Mouse (Mus musculus) forebrain, embryonic 15.5 days (tissue): Measurements from ENCODE around the gene Icam1. TPM values are rescaled to one million over a fixed set of nuclear protein-coding genes. Genes with fewer than 3 reads are reported as not detected.
A peak's percentile ranks its signal among the peaks of the same experiment; 100 is the strongest.

Experiments used
- ATAC-seq: fragments of 200-750 bp; cut with Nextera tagmentation; replicated peaks from 2 replicates; pipeline ENCODE4 v1.8.0; 2017; ENCODE audit warnings: mild to moderate bottlenecking, moderate TSS enrichment, moderate library complexity
- H3K27ac ChIP-seq: fragments of 300-500 bp; sonication (generic); replicated peaks from 2 replicates; pipeline ENCODE4 v1.5.1; 2015; ENCODE audit warnings: mild to moderate bottlenecking, inconsistent platforms
- H3K27me3 ChIP-seq: fragments of 300-500 bp; sonication (generic); 2 replicates; pipeline ENCODE4 v1.6.1; 2015; ENCODE audit warnings: inconsistent platforms
- H3K36me3 ChIP-seq: fragments of 300-500 bp; sonication (generic); 2 replicates; pipeline ENCODE4 v1.6.1; 2015; ENCODE audit warnings: mild to moderate bottlenecking, inconsistent platforms
- H3K4me1 ChIP-seq: fragments of 300-500 bp; sonication (generic); 2 replicates; pipeline ENCODE4 v1.6.1; 2015; ENCODE audit warnings: inconsistent platforms
- H3K4me2 ChIP-seq: fragments of 300-500 bp; sonication (generic); replicated peaks from 2 replicates; pipeline ENCODE4 v1.6.1; 2015; ENCODE audit warnings: mild to moderate bottlenecking, inconsistent platforms
- H3K4me3 ChIP-seq: fragments of 300-500 bp; sonication (generic); 2 replicates; pipeline ENCODE4 v1.5.1; 2015; ENCODE audit warnings: mild to moderate bottlenecking, inconsistent platforms
- H3K9ac ChIP-seq: fragments of 300-500 bp; sonication (generic); replicated peaks from 2 replicates; pipeline ENCODE4 v1.6.1; 2015; ENCODE audit warnings: mild to moderate bottlenecking, inconsistent platforms
- H3K9me3 ChIP-seq: fragments of 300-500 bp; sonication (generic); 2 replicates; pipeline ENCODE4 v1.6.1; 2016; ENCODE audit warnings: inconsistent platforms
- WGBS: fragments of 180-500 bp; shearing (Covaris S2); methylation state at CpG from one replicate; pipeline ENCODE4 v1.1.7; 2015; ENCODE audit warnings: mixed read lengths; 5-methylcytosine and 5-hydroxymethylcytosine counted together
- polyA plus RNA-seq: library from polyadenylated mRNA; unstranded; fragments of >200 nt; fragmentation: Nextera tagmentation; extraction: Ambion mirVana; gene quantifications from 2 replicates; pipeline ENCODE4 v1.2.1, GENCODE M21; 2015

Icam1 gene
- polyA plus RNA-seq = 2.8 and 3.0 TPM in 2 replicates

DNA sequence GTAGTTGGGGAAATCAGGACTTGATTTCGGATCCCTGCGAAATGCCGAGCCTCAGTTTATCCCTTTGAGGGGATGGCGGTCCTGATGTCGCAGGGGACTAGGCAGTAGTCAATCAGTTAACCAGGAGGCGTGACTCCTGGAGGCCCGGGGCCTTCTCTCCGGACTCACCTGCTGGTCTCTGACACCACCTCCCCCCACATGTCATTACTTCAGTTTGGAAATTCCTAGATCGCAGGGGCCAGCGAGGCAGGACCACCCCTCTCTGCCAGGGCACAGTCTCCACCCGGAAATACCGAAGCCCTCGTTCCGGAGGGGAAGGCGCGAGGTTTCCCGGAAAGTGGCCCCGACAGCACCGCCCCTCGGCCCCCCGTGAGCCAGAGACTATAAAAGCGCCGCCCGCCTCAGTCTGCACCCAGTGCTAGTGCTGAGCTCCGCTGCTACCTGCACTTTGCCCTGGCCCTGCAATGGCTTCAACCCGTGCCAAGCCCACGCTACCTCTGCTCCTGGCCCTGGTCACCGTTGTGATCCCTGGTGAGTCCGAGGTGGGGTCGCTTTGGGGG, at the start of gene Icam1:
Gene Icam1 (plus strand): TSS at position 415 of the 560 bp plus-strand sequence.
- peaks cover 11% of the 10 kb centered on the region for H3K4me1 ChIP-seq
- H3K4me3 ChIP-seq = peak within 1 kb of the TSS; percentile 25
- no peak within 1 kb of the TSS for H3K9ac ChIP-seq
- peak within 1 kb of the TSS; percentile 37 for H3K4me2 ChIP-seq
- WGBS = 2% methylated on average over 30 of the region's 30 CpGs
- H3K36me3 ChIP-seq = no peaks in the 10 kb centered on the region
- H3K9me3 ChIP-seq = no peaks in the 10 kb centered on the region
- no peak within 1 kb of the TSS for H3K27ac ChIP-seq
- ATAC-seq = no peak
- H3K27me3 ChIP-seq = peaks cover 51% of the 10 kb centered on the region

DNA sequence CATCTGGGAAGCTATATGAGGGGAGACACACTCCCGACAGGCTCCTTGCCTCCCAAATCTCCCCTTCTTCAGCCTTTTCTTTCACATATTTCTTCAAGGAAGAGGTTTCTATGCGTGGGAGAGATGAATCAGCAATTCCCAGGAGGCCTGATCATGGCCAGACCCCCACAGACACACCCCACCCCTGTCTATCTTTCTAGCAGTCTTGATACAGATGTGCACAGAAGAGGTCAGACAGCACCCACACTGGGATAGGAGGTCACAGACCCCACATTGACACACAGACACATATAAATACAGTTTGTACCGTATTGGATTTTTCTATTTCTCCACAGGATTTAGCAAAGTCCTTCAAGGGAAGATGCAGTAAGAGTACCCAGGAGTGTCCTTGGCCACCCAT, 49.8 kb upstream of the Icam1 start:
- no peak overlapping the region for H3K4me3 ChIP-seq
- ATAC-seq = no peak

GRCm38 (mm10) chr9:20966747-20967146, 49.0 kb upstream of the Icam1 start:
- Histone ChIP-seq H3K4me2 (no peak overlapping the region), H3K9me3 (no peaks in the 10 kb centered on the region), H3K4me1 (no peaks in the 10 kb centered on the region), H3K27me3 (no peaks in the 10 kb centered on the region), H3K27ac (no peak overlapping the region), H3K4me3 (no peak overlapping the region), H3K36me3 (no peaks in the 10 kb centered on the region; the same call in 1 of the 2 replicates), H3K9ac (no peak overlapping the region)
- 79% methylated on average over 5 of the region's 5 CpGs for WGBS
- no peak for ATAC-seq

More for the DNA sequence above, 49.8 kb upstream of the Icam1 start:
- H3K4me2 ChIP-seq = no peak overlapping the region
- WGBS = 81% methylated on average over 3 of the region's 3 CpGs
- no peak overlapping the region for H3K9ac ChIP-seq
- no peaks in the 10 kb centered on the region; the same call in 1 of the 2 replicates for H3K36me3 ChIP-seq
- no peaks in the 10 kb centered on the region for H3K4me1 ChIP-seq
- no peaks in the 10 kb centered on the region for H3K27me3 ChIP-seq
- H3K9me3 ChIP-seq = no peaks in the 10 kb centered on the region
- H3K27ac ChIP-seq = no peak overlapping the region

GRCm38 (mm10) chr9:20971751-20972140, 44.0 kb upstream of the Icam1 start:
- no peak overlapping the region for H3K9ac ChIP-seq
- WGBS = 86% methylated on average over 7 of the region's 7 CpGs
- H3K27ac ChIP-seq = no peak overlapping the region
- no peak overlapping the region for H3K4me3 ChIP-seq
- no peak overlapping the region for H3K4me2 ChIP-seq
- no peaks in the 10 kb centered on the region for H3K9me3 ChIP-seq
- peaks cover 23% of the 10 kb centered on the region for H3K4me1 ChIP-seq
- no peaks in the 10 kb centered on the region; the same call in 1 of the 2 replicates for H3K36me3 ChIP-seq
- no peaks in the 10 kb centered on the region for H3K27me3 ChIP-seq
- no peak for ATAC-seq

- H3K27me3 ChIP-seq = no peaks in the 10 kb centered on the region
- peaks cover 25% of the 10 kb centered on the region for H3K4me1 ChIP-seq
- no peak for ATAC-seq
- H3K4me2 ChIP-seq = no peak overlapping the region; the same call in 1 of the 2 replicates
- H3K9ac ChIP-seq = 0 out of 2 replicates have a peak overlapping the region, but pooled peaks have one; percentile 1
- H3K36me3 ChIP-seq = no peaks in the 10 kb centered on the region; the same call in 1 of the 2 replicates
- WGBS = 37% methylated on average over 28 of the region's 28 CpGs
- H3K27ac ChIP-seq = no peak overlapping the region
- H3K9me3 ChIP-seq = no peaks in the 10 kb centered on the region
- H3K4me3 ChIP-seq = no peak overlapping the region
These were observed 43.4 kb upstream of the Icam1 start for GRCm38 (mm10) chr9:20972141-20972992.

DNA sequence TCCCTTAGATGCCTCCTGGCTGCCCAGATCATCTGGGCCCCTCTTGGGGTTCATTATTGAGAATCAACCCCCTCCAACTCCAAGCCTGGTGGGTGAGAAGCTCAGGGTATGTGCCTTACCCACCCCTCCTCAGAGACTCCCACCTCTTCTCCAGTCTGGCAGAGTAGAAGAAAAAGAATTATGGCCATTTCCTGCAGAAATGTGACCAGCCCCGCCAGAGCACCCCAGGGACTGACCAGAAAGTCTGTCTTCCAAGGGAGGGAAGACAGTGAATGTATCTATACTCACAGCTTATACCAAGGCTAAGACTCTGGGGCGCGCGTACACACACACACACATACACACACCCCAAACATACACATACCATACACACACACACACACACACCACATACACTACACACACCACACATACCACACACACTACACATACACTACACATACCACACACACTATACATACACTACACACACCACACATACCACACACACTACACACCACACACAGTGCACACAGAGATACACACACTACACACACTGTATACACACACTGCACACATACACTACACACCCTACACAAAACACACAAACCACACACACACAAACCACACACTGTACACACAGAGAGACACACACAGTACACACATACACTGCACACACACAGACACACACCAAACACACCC, 42.6 kb upstream of the Icam1 start:
- Histone ChIP-seq H3K4me3 (no peak overlapping the region), H3K27ac (no peak overlapping the region), H3K27me3 (no peaks in the 10 kb centered on the region), H3K4me1 (peaks cover 25% of the 10 kb centered on the region), H3K4me2 (no peak overlapping the region; the same call in 1 of the 2 replicates), H3K9ac (no peak overlapping the region), H3K9me3 (no peaks in the 10 kb centered on the region), H3K36me3 (no peaks in the 10 kb centered on the region)
- 94% methylated on average over 4 of the region's 4 CpGs for WGBS
- ATAC-seq = no peak

DNA sequence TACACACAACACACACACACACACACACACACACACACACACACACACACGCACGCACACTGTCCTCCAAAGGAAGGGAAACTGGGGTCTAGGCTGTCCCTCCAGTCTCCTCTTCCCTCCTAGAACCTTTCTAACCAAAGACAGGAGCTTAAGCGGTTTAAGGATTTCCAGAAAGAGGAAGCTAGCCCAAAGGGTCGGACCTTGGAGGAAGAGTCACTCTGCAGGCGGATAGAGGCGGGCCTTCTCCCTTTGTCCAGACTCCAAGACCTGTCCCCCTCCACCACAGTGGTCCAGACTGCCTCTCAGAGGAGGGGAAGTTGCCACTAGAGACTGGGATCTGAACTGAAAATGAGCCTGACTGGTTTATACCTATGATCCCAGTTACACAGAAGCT, 42.1 kb upstream of the Icam1 start:
- H3K4me2 ChIP-seq = no peak overlapping the region
- no peak overlapping the region for H3K4me3 ChIP-seq
- peaks cover 25% of the 10 kb centered on the region for H3K4me1 ChIP-seq
- no peak for ATAC-seq
- 36% methylated on average over 4 of the region's 6 CpGs for WGBS
- H3K9ac ChIP-seq = no peak overlapping the region
- no peaks in the 10 kb centered on the region for H3K9me3 ChIP-seq
- no peaks in the 10 kb centered on the region for H3K36me3 ChIP-seq
- H3K27me3 ChIP-seq = no peaks in the 10 kb centered on the region
- H3K27ac ChIP-seq = no peak overlapping the region

- no peaks in the 10 kb centered on the region for H3K36me3 ChIP-seq
- WGBS = under 1% methylated on average over 45 of the region's 45 CpGs
- peaks cover 25% of the 10 kb centered on the region for H3K4me1 ChIP-seq
- H3K9me3 ChIP-seq = no peaks in the 10 kb centered on the region
- H3K4me3 ChIP-seq = peak overlapping the region; percentile 81
- no peaks in the 10 kb centered on the region for H3K27me3 ChIP-seq
- peak; percentile 60 for ATAC-seq
- peak overlapping the region; percentile 77 for H3K9ac ChIP-seq
- no peak overlapping the region for H3K27ac ChIP-seq
- H3K4me2 ChIP-seq = peak overlapping the region; percentile 100
These were observed 40.2 kb upstream of the Icam1 start for GRCm38 (mm10) chr9:20975431-20976215.

GRCm38 (mm10) chr9:20976216-20976960, 39.4 kb upstream of the Icam1 start, which contains the start of gene S1pr2:
TSS of gene S1pr2 (minus strand) at chr9:20976781.
- Histone ChIP-seq H3K4me2 (peak within 1 kb of the TSS; percentile 100), H3K4me1 (peaks cover 25% of the 10 kb centered on the region), H3K9me3 (no peaks in the 10 kb centered on the region), H3K4me3 (peak within 1 kb of the TSS; percentile 81), H3K27ac (peak within 1 kb of the TSS; percentile 25; the same call in 1 of the 2 replicates), H3K27me3 (no peaks in the 10 kb centered on the region), H3K36me3 (no peaks in the 10 kb centered on the region), H3K9ac (peak within 1 kb of the TSS; percentile 77)
- ATAC-seq = peak; percentile 73
- WGBS = 0% methylated on average over 46 of the region's 47 CpGs

DNA sequence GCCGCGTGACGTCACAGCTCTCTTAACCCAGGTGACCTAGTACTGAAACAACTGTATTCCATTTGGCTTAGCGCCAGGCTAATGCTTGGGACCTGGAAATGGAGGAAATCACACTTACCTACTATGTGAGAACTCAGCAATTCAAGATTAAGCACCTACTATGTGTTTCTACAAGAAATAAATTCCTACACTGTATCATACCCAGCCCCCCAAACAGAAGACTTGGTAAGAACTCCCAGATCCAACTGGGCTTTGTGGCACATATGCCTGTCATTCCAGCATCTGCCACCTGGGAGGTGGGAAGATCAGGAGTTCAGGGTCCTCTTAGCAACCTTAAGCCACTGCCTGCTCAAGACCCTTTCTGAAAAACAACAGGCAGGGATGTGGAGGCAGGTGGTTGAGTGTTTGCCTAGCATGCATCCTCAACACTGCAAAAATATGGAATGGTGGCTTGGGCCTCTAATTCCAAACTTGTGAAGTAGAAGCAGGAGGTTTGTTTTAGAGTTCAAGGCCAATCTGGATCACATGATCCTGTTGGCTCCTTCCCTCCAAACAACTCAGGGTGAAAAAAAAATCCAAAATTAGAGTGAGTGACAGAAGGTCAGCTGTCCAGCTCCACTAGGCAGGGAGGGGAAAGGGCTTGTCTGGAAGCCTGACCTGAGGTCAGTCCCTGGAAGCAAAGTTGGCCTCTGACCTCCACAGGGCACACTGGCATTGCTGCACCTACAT, 38.7 kb upstream of the Icam1 start:
- peak overlapping the region; percentile 100 for H3K4me2 ChIP-seq
- H3K4me1 ChIP-seq = peaks cover 25% of the 10 kb centered on the region
- 0 out of 2 replicates have a peak overlapping the region, but pooled peaks have one; percentile 77 for H3K9ac ChIP-seq
- 5% methylated on average over 4 of the region's 4 CpGs for WGBS
- H3K4me3 ChIP-seq = peak overlapping the region; percentile 81
- H3K36me3 ChIP-seq = no peaks in the 10 kb centered on the region
- ATAC-seq = no peak
- H3K27me3 ChIP-seq = no peaks in the 10 kb centered on the region
- H3K27ac ChIP-seq = no peak overlapping the region
- no peaks in the 10 kb centered on the region for H3K9me3 ChIP-seq
